Mouse (Mus musculus): ENCODE data around the gene 1700015F17Rik. TPM values are rescaled to one million over a fixed set of nuclear protein-coding genes. Genes with fewer than 3 reads are reported as not detected.

1700015F17Rik gene
- polyA plus RNA-seq, 1 experiment from 2014 or later: not detected

DNA sequence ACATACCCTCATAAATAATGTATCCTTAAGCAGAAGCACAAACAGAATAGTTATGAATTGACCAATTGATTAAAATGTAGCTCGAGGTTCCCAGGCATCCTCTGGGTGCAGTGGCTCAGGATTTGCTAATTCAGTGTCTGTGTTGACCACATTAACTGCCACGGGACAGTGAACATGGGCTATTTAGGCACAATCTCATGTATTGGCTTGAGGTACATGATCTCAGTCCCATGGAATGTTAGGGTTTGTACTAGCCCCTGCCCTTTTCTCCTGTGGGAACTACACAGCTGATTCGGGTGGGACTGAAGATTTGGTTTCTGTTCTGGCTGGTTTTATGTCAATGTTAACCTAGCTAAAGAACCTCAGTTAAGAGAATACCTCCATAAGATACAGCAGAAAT is 17.4 kb upstream of the 1700015F17Rik start:
- Histone ChIP-seq H3K27me3 (no peaks in the 10 kb centered on the region), H3K4me3 (no peak overlapping the region), H3K4me2 (no peak overlapping the region), H3K4me1 (0 out of 2 replicates have a peak, but pooled peaks cover 5% of the 10 kb centered on the region), H3K36me3 (no peaks in the 10 kb centered on the region), H3K9me3 (no peaks in the 10 kb centered on the region), H3K9ac (no peak overlapping the region), H3K27ac (no peak overlapping the region)
- WGBS: 58% methylated on average over 3 of the region's 3 CpGs
- no peak for ATAC-seq (ENCODE audit: borderline replicate concordance, extremely low read depth, low FRiP score, low TSS enrichment)

DNA sequence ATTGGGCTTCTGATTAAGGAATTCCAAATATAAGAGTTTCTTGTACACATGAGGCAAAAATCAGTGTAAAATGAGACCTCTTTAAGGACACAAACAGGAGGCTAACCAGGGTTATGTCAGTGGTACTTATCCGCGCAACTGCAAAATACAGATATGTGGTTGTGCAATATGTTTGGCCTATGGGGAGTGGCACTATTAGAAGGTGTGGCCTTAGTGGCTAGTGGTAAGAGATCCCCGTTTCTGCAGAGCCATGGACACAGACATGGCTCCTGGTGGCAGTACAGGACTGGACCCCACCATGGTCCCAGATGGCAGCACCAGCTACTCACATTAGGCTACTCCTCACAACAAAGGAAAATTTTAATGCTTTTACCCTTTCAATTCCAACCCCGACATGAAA is 16.1 kb upstream of the 1700015F17Rik start:
- Histone ChIP-seq H3K4me1 (0 out of 2 replicates have a peak, but pooled peaks cover 5% of the 10 kb centered on the region), H3K9me3 (no peaks in the 10 kb centered on the region), H3K4me2 (no peak overlapping the region), H3K9ac (no peak overlapping the region), H3K4me3 (no peak overlapping the region), H3K36me3 (no peaks in the 10 kb centered on the region), H3K27ac (no peak overlapping the region), H3K27me3 (no peaks in the 10 kb centered on the region)
- 0 out of 2 replicates have a peak, but pooled peaks have one; percentile 46 for ATAC-seq (ENCODE audit: borderline replicate concordance, extremely low read depth, low FRiP score, low TSS enrichment)
- 79% methylated on average over 4 of the region's 4 CpGs for WGBS

DNA sequence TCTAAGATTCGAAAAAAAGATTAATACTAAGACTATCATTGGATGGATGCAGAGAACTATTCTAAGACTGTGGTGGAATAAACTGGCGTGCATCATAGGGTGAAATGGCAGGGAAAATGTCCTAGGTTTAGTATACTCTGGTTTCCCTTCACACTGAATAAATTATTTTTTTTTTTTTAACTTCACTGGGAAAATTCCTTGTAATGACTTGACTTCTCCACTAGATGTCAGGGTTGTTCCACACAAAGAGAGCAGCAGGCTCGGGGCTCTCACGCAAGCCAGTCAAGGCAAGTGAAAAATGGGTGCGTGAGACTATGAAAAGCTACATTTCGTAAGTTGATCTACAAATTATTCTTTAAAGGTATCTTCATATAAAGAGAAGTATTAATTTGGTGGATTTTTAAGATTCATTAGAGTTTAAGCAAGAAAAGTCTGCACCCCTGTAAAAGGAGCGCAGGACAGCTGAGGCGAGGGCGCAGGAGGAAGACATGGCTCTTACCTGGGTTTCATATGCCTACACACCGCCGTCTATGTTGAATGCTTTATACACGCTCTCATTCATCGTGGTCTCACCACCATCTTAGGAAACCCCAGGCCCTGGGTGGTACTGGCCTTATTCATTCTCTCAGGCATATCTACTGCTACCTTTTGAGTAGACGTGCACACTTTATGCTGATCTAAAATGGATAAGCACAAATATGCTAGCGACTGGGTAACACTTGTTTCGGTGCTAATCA is 15.5 kb upstream of the 1700015F17Rik start:
- H3K36me3 ChIP-seq: no peaks in the 10 kb centered on the region
- H3K27ac ChIP-seq: no peak overlapping the region
- H3K27me3 ChIP-seq: no peaks in the 10 kb centered on the region
- H3K4me1 ChIP-seq: 0 out of 2 replicates have a peak, but pooled peaks cover 5% of the 10 kb centered on the region
- H3K4me3 ChIP-seq: no peak overlapping the region
- no peak overlapping the region for H3K9ac ChIP-seq
- no peaks in the 10 kb centered on the region for H3K9me3 ChIP-seq
- H3K4me2 ChIP-seq: no peak overlapping the region
- WGBS: 36% methylated on average over 16 of the region's 16 CpGs
- no peak for ATAC-seq (ENCODE audit: borderline replicate concordance, extremely low read depth, low FRiP score, low TSS enrichment)

DNA sequence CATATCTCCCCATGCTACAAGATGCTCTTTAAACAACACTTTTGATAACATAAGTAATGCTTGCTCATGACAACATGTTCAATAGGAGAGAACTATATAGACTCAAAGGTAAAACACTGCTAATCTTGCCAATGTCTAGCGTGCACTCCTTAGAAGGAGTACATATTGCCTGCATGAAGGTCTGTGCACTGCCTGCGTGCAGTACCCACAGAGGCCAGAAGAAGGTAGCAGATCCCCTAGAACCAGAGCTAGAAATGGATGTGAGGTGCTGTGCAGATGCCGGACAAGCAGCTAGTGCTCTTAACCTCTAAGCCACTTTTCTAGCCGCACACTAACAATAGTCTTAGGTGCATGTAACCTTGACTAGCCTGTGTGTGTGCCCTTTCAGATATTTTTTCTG is 13.2 kb upstream of the 1700015F17Rik start:
- no peak overlapping the region for H3K4me3 ChIP-seq
- H3K9ac ChIP-seq: no peak overlapping the region
- no peaks in the 10 kb centered on the region for H3K9me3 ChIP-seq
- H3K27me3 ChIP-seq: no peaks in the 10 kb centered on the region
- WGBS: 94% methylated on average over 4 of the region's 4 CpGs
- H3K27ac ChIP-seq: no peak overlapping the region
- H3K36me3 ChIP-seq: no peaks in the 10 kb centered on the region
- H3K4me1 ChIP-seq: 0 out of 2 replicates have a peak, but pooled peaks cover 5% of the 10 kb centered on the region
- no peak for ATAC-seq (ENCODE audit: borderline replicate concordance, extremely low read depth, low FRiP score, low TSS enrichment)
- no peak overlapping the region for H3K4me2 ChIP-seq

DNA sequence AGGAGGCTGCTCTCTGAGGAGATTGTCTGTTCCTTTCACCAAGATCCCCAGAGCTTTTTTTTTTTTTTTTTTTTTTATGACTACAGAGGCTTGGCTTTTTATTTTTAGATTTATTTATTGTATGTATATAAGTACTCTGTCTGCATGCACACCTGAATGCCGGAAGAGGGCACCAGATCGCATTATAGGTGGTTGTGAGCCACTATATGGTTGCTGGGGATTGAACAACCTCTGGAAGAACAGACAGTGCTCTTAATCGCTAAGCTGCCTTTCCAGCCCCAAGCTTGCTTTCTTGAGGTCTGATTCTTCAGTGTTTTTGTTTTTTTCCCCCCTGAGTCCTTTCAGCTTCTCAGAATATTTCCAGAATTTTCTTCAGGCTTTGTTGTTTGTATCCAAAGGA is 7.1 kb upstream of the 1700015F17Rik start:
- WGBS: 54% methylated on average over 3 of the region's 3 CpGs
- Histone ChIP-seq H3K4me3 (no peak overlapping the region), H3K9me3 (no peaks in the 10 kb centered on the region), H3K27me3 (no peaks in the 10 kb centered on the region), H3K4me2 (no peak overlapping the region), H3K9ac (no peak overlapping the region), H3K27ac (no peak overlapping the region), H3K36me3 (no peaks in the 10 kb centered on the region), H3K4me1 (no peaks in the 10 kb centered on the region)
- no peak for ATAC-seq (ENCODE audit: borderline replicate concordance, extremely low read depth, low FRiP score, low TSS enrichment)

DNA sequence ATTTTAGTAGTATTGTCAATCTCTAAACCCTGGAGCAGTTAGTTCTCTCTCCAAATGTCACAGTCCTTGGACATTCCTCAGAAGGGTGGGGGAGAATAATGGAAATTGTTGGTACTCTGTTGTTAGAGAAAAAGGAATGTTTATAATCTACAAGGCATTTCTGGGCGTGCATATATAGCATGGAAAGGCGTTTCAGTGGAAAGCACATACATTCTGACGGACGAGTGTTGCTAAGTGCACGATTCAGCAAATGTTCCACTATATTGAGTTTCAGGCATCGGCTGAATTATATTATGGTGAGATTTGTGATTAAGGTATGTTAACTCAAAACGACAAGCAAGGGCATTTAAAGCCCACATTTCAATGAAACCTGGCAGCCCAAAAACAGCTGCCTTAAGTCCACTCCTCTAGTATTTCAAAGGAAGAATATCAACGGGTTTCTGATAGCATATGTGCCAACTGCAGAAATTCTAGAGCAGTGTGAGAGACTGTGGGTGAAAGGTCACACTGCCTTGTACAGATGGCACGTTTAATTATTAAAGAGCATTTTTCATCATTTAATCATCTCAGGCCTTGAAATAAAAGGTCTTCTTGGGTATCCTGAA is 4.4 kb upstream of the 1700015F17Rik start:
- Histone ChIP-seq H3K27me3 (no peaks in the 10 kb centered on the region), H3K9me3 (no peaks in the 10 kb centered on the region)
- no peak for ATAC-seq (ENCODE audit: borderline replicate concordance, extremely low read depth, low FRiP score, low TSS enrichment)

DNA sequence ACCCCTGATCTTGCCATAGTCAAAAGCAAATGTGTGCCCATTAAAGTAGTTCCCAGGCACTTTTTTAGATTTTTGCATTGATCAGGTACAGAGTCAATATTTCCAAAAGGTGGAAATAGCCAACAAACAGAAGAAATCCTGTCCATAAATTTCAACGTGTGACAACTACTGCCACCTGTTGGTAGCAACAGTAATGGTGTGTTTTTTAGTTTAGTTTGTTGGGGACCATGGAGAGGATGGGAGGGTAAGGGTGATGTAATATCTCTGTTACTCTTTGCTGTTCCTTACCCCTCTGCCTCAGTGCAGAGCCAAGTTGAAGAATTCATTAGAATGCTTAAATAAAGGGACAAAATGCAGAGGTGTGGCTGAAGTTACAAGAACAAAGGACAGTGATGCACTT is 2.7 kb upstream of the 1700015F17Rik start:
- H3K36me3 ChIP-seq: no peaks in the 10 kb centered on the region
- 3% methylated on average over 1 of the region's 1 CpGs for WGBS
- H3K27ac ChIP-seq: no peak overlapping the region
- H3K4me2 ChIP-seq: no peak overlapping the region
- no peaks in the 10 kb centered on the region for H3K4me1 ChIP-seq
- no peaks in the 10 kb centered on the region for H3K27me3 ChIP-seq
- H3K9me3 ChIP-seq: no peaks in the 10 kb centered on the region
- no peak for ATAC-seq (ENCODE audit: borderline replicate concordance, extremely low read depth, low FRiP score, low TSS enrichment)
- H3K4me3 ChIP-seq: no peak overlapping the region
- no peak overlapping the region for H3K9ac ChIP-seq

More for the DNA sequence above, 4.4 kb upstream of the 1700015F17Rik start:
- WGBS: 49% methylated on average over 9 of the region's 9 CpGs
- no peak overlapping the region for H3K4me2 ChIP-seq
- H3K4me1 ChIP-seq: no peaks in the 10 kb centered on the region
- H3K27ac ChIP-seq: no peak overlapping the region
- H3K4me3 ChIP-seq: no peak overlapping the region
- no peak overlapping the region for H3K9ac ChIP-seq
- no peaks in the 10 kb centered on the region for H3K36me3 ChIP-seq

DNA sequence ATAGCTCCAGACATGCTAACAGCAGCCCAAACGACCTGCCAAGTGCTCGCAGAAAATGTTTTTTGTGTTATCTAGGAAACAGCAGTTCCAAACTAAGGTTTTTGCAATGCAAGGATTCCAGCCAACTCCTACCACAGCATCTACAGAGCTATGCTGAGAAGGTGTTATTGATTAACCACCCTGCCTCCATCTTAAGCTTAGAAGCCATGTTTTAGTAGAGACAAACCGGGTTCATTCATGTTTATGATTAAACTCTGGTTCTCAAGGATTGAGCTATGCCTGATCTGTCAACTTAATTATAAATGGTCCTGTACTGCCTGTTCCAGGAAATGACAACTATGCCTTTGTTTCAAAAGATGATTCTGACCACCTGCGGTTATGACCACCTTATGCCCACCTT is 2.8 kb downstream of the 1700015F17Rik start:
- no peaks in the 10 kb centered on the region for H3K36me3 ChIP-seq
- no peaks in the 10 kb centered on the region for H3K9me3 ChIP-seq
- no peaks in the 10 kb centered on the region for H3K27me3 ChIP-seq
- no peak overlapping the region for H3K27ac ChIP-seq
- no peak overlapping the region for H3K4me3 ChIP-seq
- no peak for ATAC-seq (ENCODE audit: borderline replicate concordance, extremely low read depth, low FRiP score, low TSS enrichment)
- H3K9ac ChIP-seq: no peak overlapping the region
- 66% methylated on average over 4 of the region's 4 CpGs for WGBS
- no peak overlapping the region for H3K4me2 ChIP-seq
- no peaks in the 10 kb centered on the region for H3K4me1 ChIP-seq

DNA sequence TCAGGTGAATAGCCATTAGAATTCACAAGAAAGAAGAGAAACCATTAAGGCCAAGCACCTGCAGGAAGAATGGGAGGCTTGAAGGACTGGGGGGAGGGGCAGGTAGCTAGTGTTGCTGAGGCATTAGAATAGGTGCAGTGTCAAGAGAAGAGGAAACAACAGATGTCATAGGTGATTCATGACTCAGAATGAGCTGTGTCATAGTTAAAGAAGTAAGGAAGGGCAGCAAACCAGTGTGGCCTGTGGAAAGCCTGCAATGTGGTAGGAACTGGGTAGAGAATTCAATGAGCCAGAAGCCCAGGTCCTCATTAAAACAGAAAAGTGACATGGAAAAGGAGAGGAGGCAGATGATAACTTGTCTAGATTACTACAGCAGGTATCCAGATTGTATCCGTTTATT is 13.7 kb downstream of the 1700015F17Rik start:
- H3K4me2 ChIP-seq: no peak overlapping the region
- no peak overlapping the region for H3K9ac ChIP-seq
- no peaks in the 10 kb centered on the region for H3K9me3 ChIP-seq
- no peaks in the 10 kb centered on the region for H3K27me3 ChIP-seq
- ATAC-seq (ENCODE audit: borderline replicate concordance, extremely low read depth, low FRiP score, low TSS enrichment): no peak
- H3K27ac ChIP-seq: no peak overlapping the region
- WGBS: 62% methylated on average over 1 of the region's 1 CpGs
- H3K4me1 ChIP-seq: no peaks in the 10 kb centered on the region
- H3K4me3 ChIP-seq: no peak overlapping the region
- H3K36me3 ChIP-seq: no peaks in the 10 kb centered on the region

DNA sequence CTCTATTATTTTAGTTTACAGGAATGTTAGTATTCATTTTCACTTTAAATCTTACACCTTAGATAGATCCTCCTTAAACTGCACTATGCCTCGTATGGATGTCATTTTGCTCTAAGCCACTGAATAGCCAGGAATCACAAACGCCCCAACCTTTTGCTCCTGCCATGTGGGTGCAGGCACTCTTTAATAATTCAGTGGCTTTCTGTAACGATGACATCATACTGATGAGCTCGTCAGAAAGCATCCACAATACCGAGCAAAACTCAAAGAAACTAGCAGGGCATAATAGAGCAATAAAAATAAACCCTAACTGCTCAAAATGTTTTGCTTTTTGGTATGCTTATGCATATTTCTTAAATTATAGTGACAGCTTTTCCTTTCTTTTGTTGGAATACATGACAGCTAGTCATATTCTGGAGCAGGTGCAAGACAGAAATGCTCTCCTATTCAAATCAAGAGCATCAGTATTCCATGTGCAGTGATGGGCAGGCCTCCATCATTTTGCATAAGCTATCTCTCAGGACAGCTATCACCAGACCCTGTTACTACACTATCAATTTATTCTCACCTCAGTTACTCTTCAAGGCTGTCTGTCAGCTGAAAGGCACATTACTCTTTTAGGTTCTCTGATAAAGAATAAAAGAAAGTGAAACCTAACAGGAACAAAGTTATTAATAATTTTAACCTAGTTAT is 47.1 kb downstream of the 1700015F17Rik start:
- no peaks in the 10 kb centered on the region for H3K9me3 ChIP-seq
- no peak for ATAC-seq (ENCODE audit: borderline replicate concordance, extremely low read depth, low FRiP score, low TSS enrichment)
- 52% methylated on average over 5 of the region's 5 CpGs for WGBS

DNA sequence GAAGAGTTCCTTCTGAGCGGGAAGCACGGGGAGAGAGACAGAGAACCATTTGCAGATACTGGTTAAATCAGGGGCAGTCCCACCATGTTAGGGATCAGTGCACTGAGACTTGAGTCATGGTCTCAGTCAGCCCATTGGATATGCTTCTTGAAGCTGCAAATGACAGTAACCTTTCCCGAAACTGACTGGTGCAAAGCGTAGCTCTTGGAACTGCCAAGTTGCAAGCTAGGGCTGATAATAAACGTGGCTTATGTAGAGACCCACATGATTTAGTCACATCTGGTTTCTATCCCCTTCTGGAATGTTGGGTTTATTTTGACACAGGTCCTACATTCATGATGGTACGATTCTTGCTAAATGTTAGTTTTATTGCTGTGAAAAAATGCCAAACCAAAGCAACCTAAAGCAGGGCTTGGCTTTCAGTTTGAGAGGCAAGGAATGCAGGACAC is 55.2 kb downstream of the 1700015F17Rik start:
- Histone ChIP-seq H3K9ac (no peak overlapping the region), H3K36me3 (no peaks in the 10 kb centered on the region), H3K4me1 (0 out of 2 replicates have a peak, but pooled peaks cover 3% of the 10 kb centered on the region), H3K4me3 (no peak overlapping the region), H3K27ac (no peak overlapping the region), H3K27me3 (no peaks in the 10 kb centered on the region), H3K9me3 (no peaks in the 10 kb centered on the region), H3K4me2 (no peak overlapping the region)
- WGBS: 50% methylated on average over 6 of the region's 6 CpGs
- ATAC-seq (ENCODE audit: borderline replicate concordance, extremely low read depth, low FRiP score, low TSS enrichment): peak; percentile 23; the same call in 1 of the 2 replicates

More for the DNA sequence above, 47.1 kb downstream of the 1700015F17Rik start:
- Histone ChIP-seq H3K9ac (no peak overlapping the region), H3K36me3 (no peaks in the 10 kb centered on the region), H3K27me3 (no peaks in the 10 kb centered on the region), H3K4me3 (no peak overlapping the region), H3K27ac (no peak overlapping the region), H3K4me1 (no peaks in the 10 kb centered on the region), H3K4me2 (no peak overlapping the region)

DNA sequence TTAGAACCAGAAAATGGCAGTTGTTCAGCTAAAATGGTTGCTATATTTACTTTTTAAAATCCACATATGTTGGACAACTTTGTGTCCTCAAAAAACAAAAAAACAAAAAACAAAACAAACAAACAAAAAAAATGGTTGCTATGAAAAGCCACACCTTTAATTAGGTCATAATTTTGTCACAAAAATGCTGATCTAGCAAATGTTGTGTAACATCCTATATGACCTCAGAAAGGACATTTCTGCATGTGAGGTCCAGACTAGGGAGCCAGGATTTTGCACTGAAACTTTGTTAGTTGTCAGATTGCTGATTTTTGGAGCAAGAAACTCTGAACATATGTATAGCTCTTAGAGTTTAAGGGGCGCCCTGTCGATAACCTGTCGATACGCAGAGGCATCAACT is 55.9 kb downstream of the 1700015F17Rik start:
- no peaks in the 10 kb centered on the region for H3K36me3 ChIP-seq
- H3K9me3 ChIP-seq: no peaks in the 10 kb centered on the region
- 0 out of 2 replicates have a peak, but pooled peaks cover 3% of the 10 kb centered on the region for H3K4me1 ChIP-seq
- 82% methylated on average over 4 of the region's 4 CpGs for WGBS
- no peak overlapping the region for H3K4me3 ChIP-seq
- no peak overlapping the region for H3K9ac ChIP-seq
- H3K27ac ChIP-seq: no peak overlapping the region
- no peaks in the 10 kb centered on the region for H3K27me3 ChIP-seq
- ATAC-seq (ENCODE audit: borderline replicate concordance, extremely low read depth, low FRiP score, low TSS enrichment): no peak
- H3K4me2 ChIP-seq: no peak overlapping the region

Measured in lung, embryonic 15.5 days (tissue).